Mouse (Mus musculus) liver, embryonic 16.5 days (tissue): Measurements from ENCODE around the gene Olfr1248. TPM values are rescaled to one million over a fixed set of nuclear protein-coding genes. Genes with fewer than 3 reads are reported as not detected.
"Not testable (repeated sequence)": the region's sequence is repeated elsewhere in the genome, so short reads cannot be mapped to it uniquely, and the experiment has no call there.

Source experiments
- ATAC-seq: fragments of 200-750 bp; cut with Nextera tagmentation; 2 replicates; pipeline ENCODE4 v1.8.0; 2017; ENCODE audit warnings: low read depth, mild to moderate bottlenecking, moderate number of reproducible peaks, moderate library complexity
- H3K27ac ChIP-seq: fragments of 300-500 bp; sonication (generic); 2 replicates; pipeline ENCODE4 v1.5.1; 2014; ENCODE audit warnings: mild to moderate bottlenecking, low read length
- H3K27me3 ChIP-seq: fragments of 300-500 bp; sonication (generic); 2 replicates; pipeline ENCODE4 v1.6.1; 2014; ENCODE audit warnings: low read depth, low read length, mixed read lengths; ENCODE audit not compliant: control insufficient read depth, insufficient read depth
- H3K36me3 ChIP-seq: fragments of 300-500 bp; sonication (generic); 2 replicates; pipeline ENCODE4 v1.6.1; 2014; ENCODE audit warnings: mild to moderate bottlenecking; ENCODE audit not compliant: control insufficient read depth, insufficient read depth
- H3K4me1 ChIP-seq: fragments of 300-500 bp; sonication (generic); 2 replicates; pipeline ENCODE4 v1.6.1; 2014; ENCODE audit warnings: low read depth, low read length, mixed read lengths; ENCODE audit not compliant: control insufficient read depth
- H3K4me2 ChIP-seq: fragments of 300-500 bp; sonication (generic); 2 replicates; pipeline ENCODE4 v1.6.1; 2014; ENCODE audit warnings: low read depth, low read length, mixed read lengths
- H3K4me3 ChIP-seq: fragments of 300-500 bp; sonication (generic); 2 replicates; pipeline ENCODE4 v1.5.1; 2014; ENCODE audit warnings: low read depth, mild to moderate bottlenecking, low read length
- H3K9ac ChIP-seq: fragments of 300-500 bp; sonication (generic); 2 replicates; pipeline ENCODE4 v1.6.1; 2014; ENCODE audit warnings: low read depth, low read length
- H3K9me3 ChIP-seq: fragments of 300-500 bp; sonication (generic); replicated peaks from 2 replicates; pipeline ENCODE4 v1.6.1; 2016; ENCODE audit warnings: low read length; ENCODE audit not compliant: control insufficient read depth
- WGBS: fragments of 180-500 bp; shearing (Covaris S2); extraction: QIAGEN DNeasy Blood & Tissue Kit; methylation state at CpG from one replicate; pipeline ENCODE4 v1.1.7; 2014; ENCODE audit not compliant: insufficient replicate concordance; 5-methylcytosine and 5-hydroxymethylcytosine counted together
- polyA plus RNA-seq: library from polyadenylated mRNA; unstranded; fragments of >200 nt; fragmentation: Nextera tagmentation; extraction: Ambion mirVana; gene quantifications from 2 replicates; pipeline ENCODE4 v1.2.1, GENCODE M21; 2015

Olfr1248 gene
- not detected in 2 replicates for polyA plus RNA-seq

GRCm38 (mm10) chr2:89618145-89618544 lies at the start of gene Olfr1248:
Olfr1248 (minus strand) TSS chr2:89618245.
- H3K4me3 ChIP-seq, H3K27ac ChIP-seq, H3K36me3 ChIP-seq, H3K4me1 ChIP-seq, H3K4me2 ChIP-seq, H3K27me3 ChIP-seq, ATAC-seq, H3K9ac ChIP-seq, H3K9me3 ChIP-seq: not testable (repeated sequence)
- WGBS, result 79% methylated on average over 1 of the region's 1 CpGs

GRCm38 (mm10) chr2:89661367-89661766 lies 43.3 kb upstream of the Olfr1248 start, which contains the start of gene Olfr1250:
Olfr1250 (minus strand) TSS chr2:89661467.
- no peak within 1 kb of the TSS for H3K27ac ChIP-seq
- no peak within 1 kb of the TSS for H3K4me2 ChIP-seq
- no peaks in the 10 kb centered on the region for H3K27me3 ChIP-seq
- ATAC-seq, result no peak
- no peaks in the 10 kb centered on the region for H3K36me3 ChIP-seq
- H3K9me3 ChIP-seq, result no peaks in the 10 kb centered on the region
- no peak within 1 kb of the TSS for H3K4me3 ChIP-seq
- H3K9ac ChIP-seq, result no peak within 1 kb of the TSS
- H3K4me1 ChIP-seq, result no peaks in the 10 kb centered on the region

GRCm38 (mm10) chr2:89634883-89635282 lies 16.8 kb upstream of the Olfr1248 start, which contains the start of gene Olfr1249:
Olfr1249 (minus strand) TSS chr2:89634983.
- Histone ChIP-seq H3K9me3 (no peaks in the 10 kb centered on the region), H3K27ac (no peak within 1 kb of the TSS), H3K4me1 (no peaks in the 10 kb centered on the region), H3K36me3 (no peaks in the 10 kb centered on the region), H3K4me3 (no peak within 1 kb of the TSS), H3K27me3 (no peaks in the 10 kb centered on the region), H3K9ac (no peak within 1 kb of the TSS), H3K4me2 (no peak within 1 kb of the TSS)
- ATAC-seq, result no peak
- 60% methylated on average over 2 of the region's 2 CpGs for WGBS

- WGBS, result 75% methylated on average over 2 of the region's 2 CpGs
- H3K4me2 ChIP-seq, result no peak within 1 kb of the TSS
- no peaks in the 10 kb centered on the region for H3K9me3 ChIP-seq
- no peak within 1 kb of the TSS for H3K4me3 ChIP-seq
- ATAC-seq, result no peak
- H3K27ac ChIP-seq, result no peak within 1 kb of the TSS
- H3K36me3 ChIP-seq, result no peaks in the 10 kb centered on the region
- no peaks in the 10 kb centered on the region for H3K27me3 ChIP-seq
- H3K9ac ChIP-seq, result no peak within 1 kb of the TSS
- no peaks in the 10 kb centered on the region for H3K4me1 ChIP-seq
Observed at GRCm38 (mm10) chr2:89614030-89614429, 4.0 kb downstream of the Olfr1248 start, which contains the start of gene Olfr1247. Olfr1247 (minus strand) TSS chr2:89614130.

GRCm38 (mm10) chr2:89593057-89593456 lies 25.0 kb downstream of the Olfr1248 start, which contains the start of gene Olfr1246:
Olfr1246 (minus strand) TSS chr2:89593157.
- Histone ChIP-seq H3K27me3 (no peaks in the 10 kb centered on the region), H3K9ac (no peak within 1 kb of the TSS), H3K27ac (no peak within 1 kb of the TSS), H3K4me3 (no peak within 1 kb of the TSS), H3K9me3 (no peaks in the 10 kb centered on the region), H3K36me3 (no peaks in the 10 kb centered on the region), H3K4me2 (no peak within 1 kb of the TSS), H3K4me1 (no peaks in the 10 kb centered on the region)
- no peak for ATAC-seq
- 40% methylated on average over 2 of the region's 2 CpGs for WGBS

- 52% methylated on average over 1 of the region's 1 CpGs for WGBS
- Histone ChIP-seq H3K27me3 (no peaks in the 10 kb centered on the region), H3K9ac (no peak within 1 kb of the TSS), H3K4me1 (no peaks in the 10 kb centered on the region), H3K4me2 (no peak within 1 kb of the TSS), H3K27ac (no peak within 1 kb of the TSS), H3K4me3 (no peak within 1 kb of the TSS), H3K36me3 (no peaks in the 10 kb centered on the region), H3K9me3 (no peaks in the 10 kb centered on the region)
- ATAC-seq, result no peak
Observed at GRCm38 (mm10) chr2:89578347-89578746, 39.7 kb downstream of the Olfr1248 start, which contains the start of gene Olfr1245. Olfr1245 (minus strand) TSS chr2:89578447.

Other genes starting within 250 kb of the Olfr1248 start
- not detected in 2 replicates for gene Olfr1238, start 208.6 kb downstream of the Olfr1248 start, polyA plus RNA-seq
- not detected in 2 replicates for gene Olfr1239, start 197.8 kb downstream of the Olfr1248 start, polyA plus RNA-seq
- gene Olfr1240, start 175.2 kb downstream of the Olfr1248 start, polyA plus RNA-seq, result not detected in 2 replicates
- not detected in 2 replicates for gene Olfr1241, start 131.1 kb downstream of the Olfr1248 start, polyA plus RNA-seq
- gene Olfr1242, start 119.9 kb downstream of the Olfr1248 start, polyA plus RNA-seq, result not detected in 2 replicates
- gene Olfr1243, start 86.8 kb downstream of the Olfr1248 start, polyA plus RNA-seq, result not detected in 2 replicates
- not detected in 2 replicates for gene Olfr1245, start 39.8 kb downstream of the Olfr1248 start, polyA plus RNA-seq
- not detected in 2 replicates for gene Olfr1246, start 25.1 kb downstream of the Olfr1248 start, polyA plus RNA-seq
- not detected in 2 replicates for gene Olfr1247, start 4.1 kb downstream of the Olfr1248 start, polyA plus RNA-seq
- gene Olfr1249, start 16.7 kb upstream of the Olfr1248 start, polyA plus RNA-seq, result not detected in 2 replicates
- not detected in 2 replicates for gene Olfr1250, start 43.2 kb upstream of the Olfr1248 start, polyA plus RNA-seq
- not detected in 2 replicates for gene Olfr1251, start 53.7 kb upstream of the Olfr1248 start, polyA plus RNA-seq
- gene Olfr1252, start 106.8 kb upstream of the Olfr1248 start, polyA plus RNA-seq, result not detected in 2 replicates
- not detected in 2 replicates for gene Olfr1253, start 138.8 kb upstream of the Olfr1248 start, polyA plus RNA-seq
- not detected in 2 replicates for gene Olfr1254, start 175.4 kb upstream of the Olfr1248 start, polyA plus RNA-seq
- gene Olfr1255, start 193.8 kb upstream of the Olfr1248 start, polyA plus RNA-seq, result not detected in 2 replicates
- not detected in 2 replicates for gene Olfr1256, start 223.3 kb upstream of the Olfr1248 start, polyA plus RNA-seq
- not detected in 2 replicates for gene Olfr48, start 230.0 kb upstream of the Olfr1248 start, polyA plus RNA-seq